Mouse (Mus musculus) lung, adult 2 months (tissue): ENCODE measurements at regions not wholly inside any gene's neighbourhood (a gene's known extent, or its start where the extent isn't known, plus 50 kb on each side); places are given as distances from the start of the nearest gene placed in this dataset.

ENCODE experiments used
- CTCF ChIP-seq: fragments of 200-500 bp; IDR thresholded peaks from 2 replicates; pipeline ENCODE4 v1.5.1; 2011; ENCODE audit warnings: mild to moderate bottlenecking, low read length, control low read depth; ENCODE audit not compliant: insufficient read depth
- POLR2A ChIP-seq: fragments of 200-500 bp; IDR thresholded peaks from 2 replicates; pipeline ENCODE4 v1.6.1; 2011; ENCODE audit warnings: low read depth, mild to moderate bottlenecking, control low read depth, low read length, borderline replicate concordance; ENCODE audit errors: extremely low read depth

DNA sequence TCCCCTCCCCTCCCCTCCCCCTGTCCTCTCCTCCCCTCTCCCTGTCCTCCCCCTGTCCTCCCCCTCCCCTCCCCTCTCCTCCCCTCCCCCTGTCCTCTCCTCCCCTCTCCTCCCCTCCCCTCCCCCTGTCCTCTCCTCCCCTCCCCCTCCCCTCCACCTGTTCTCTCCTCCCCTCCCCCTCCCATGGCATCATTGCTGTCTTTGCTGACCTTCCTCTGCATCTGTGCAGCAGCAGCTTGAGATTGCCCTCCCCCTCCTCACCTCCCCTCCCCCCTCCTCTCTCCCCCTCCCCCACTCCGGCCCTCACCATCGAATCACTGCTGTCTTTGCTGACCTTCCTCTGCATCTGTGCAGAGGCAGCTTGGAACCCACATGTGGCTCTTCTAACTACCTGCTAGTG lies 123.4 kb upstream of the Ubr2 start:
- TF ChIP-seq POLR2A (no peak), CTCF (no peak)
